Comparison of ENCODE assay signal across 25 mouse cellular contexts in the genomic region with DNA sequence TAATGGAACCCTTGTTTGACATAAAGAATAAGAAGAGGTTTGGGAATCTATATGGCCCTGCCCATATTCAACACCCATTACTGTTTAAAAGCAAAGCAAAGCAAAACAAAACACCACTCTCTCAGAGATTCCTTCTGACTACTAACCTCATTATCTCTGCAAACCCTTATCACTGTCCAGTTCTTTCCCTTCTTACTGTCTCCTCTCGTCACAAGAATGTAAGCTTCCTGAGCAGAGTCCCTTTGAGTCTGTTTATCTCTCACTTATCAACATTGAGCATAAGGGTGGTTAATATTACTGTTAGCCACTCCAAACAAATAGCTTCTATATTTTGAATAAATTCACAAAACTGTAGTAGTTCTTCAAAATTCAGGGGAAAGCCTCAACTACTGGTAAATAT. TPM values are rescaled to one million over a fixed set of nuclear protein-coding genes. Genes with fewer than 3 reads are reported as not detected.
DNase-seq lines count a peak whose midpoint lies in the region; ATAC-seq and TF ChIP-seq lines count a peak whose summit lies in the region.
"Had no signal": no experiment of that assay in that cellular context is flagged by ENCODE, and none has a peak within 500 bp of the region (broad histone marks: within the 10 kb centered on the region; RNA-seq: fewer than 3 reads in every experiment).

No protein-coding gene starts in this region.

- peaks cover 26% of the 10 kb centered on the region for H3K9me3 ChIP-seq in G1E (replicated peaks)
- H3K9me3 ChIP-seq: forebrain, embryonic 10.5 days; forebrain, embryonic 13.5 days; heart, embryonic 10.5 days; heart, embryonic 13.5 days had no signal

- no peaks in the 10 kb centered on the region for H3K27me3 ChIP-seq in G1E (ENCODE audit: insufficient read depth, low read length)
- H3K27me3 ChIP-seq: forebrain, embryonic 13.5 days; heart, embryonic 13.5 days had no signal

- H3K4me3 ChIP-seq in G1E (ENCODE audit: low read depth, low read length): no peak overlapping the region
- H3K4me3 ChIP-seq: forebrain, embryonic 10.5 days; forebrain, embryonic 13.5 days; heart, adult 2 months; heart, embryonic 10.5 days; heart, embryonic 13.5 days had no signal

- DNase-seq in 416B (ENCODE audit: low read depth) (peak; percentile 46), G1E (ENCODE audit: low spot score) (no peak)
- no peak for DNase-seq in cerebellum, postnatal 10 days
- DNase-seq in adrenal gland, adult 18-20 months (ENCODE audit: low spot score in 2 of 2): no peak
- DNase-seq: adrenal gland, adult 2 months; adrenal gland, postnatal 14 days; cerebellum, adult 11 months; cerebellum, adult 2 months; cerebellum, adult 9-11 months; cerebellum, postnatal 36 days; gastrocnemius, postnatal 10 days; gastrocnemius, postnatal 36 days; heart, adult 2 months; heart, postnatal 14 days; heart, postnatal 4 days had no signal

- H3K4me1 ChIP-seq in G1E (ENCODE audit: insufficient read depth, low read depth, low read length): no peaks in the 10 kb centered on the region
- H3K4me1 ChIP-seq: forebrain, embryonic 13.5 days had no signal

- H3K36me3 ChIP-seq in G1E (replicated peaks): no peaks in the 10 kb centered on the region
- H3K36me3 ChIP-seq: forebrain, embryonic 10.5 days; heart, embryonic 10.5 days; heart, embryonic 13.5 days had no signal

- no peak for TF ChIP-seq CTCF in G1E (IDR thresholded peaks at IDR 0.05; ENCODE audit: low read depth, low read length)

- ATAC-seq in G1E (ENCODE audit: extremely low read depth, insufficient number of reproducible peaks, low FRiP score, poor library complexity, severe bottlenecking): peak; percentile 49
- peak; percentile 78 for ATAC-seq in common myeloid progenitor, adult 5-6 weeks (replicated peaks; ENCODE audit: low read depth, poor library complexity, severe bottlenecking)
- ATAC-seq in megakaryocyte, adult 5-6 weeks (ENCODE audit: poor library complexity, severe bottlenecking): no peak
- ATAC-seq: forebrain, embryonic 13.5 days; forebrain, embryonic 16.5 days; hindbrain, postnatal 0 days; inflammation-experienced regulatory T-cells, adult 6 months; Patski had no signal

RNA-seq across cellular contexts. Expression of gene Dusp6, which starts 48.9 kb away (rescaled TPM):
- total RNA-seq in G1E (2014; fragmentation: Nextera tagmentation): not detected in 2 replicates
- total RNA-seq in G1E (2017): 0.27 TPM in 1 of 2 replicates, not detected in the other
- polyA plus RNA-seq in G1E (2012): not detected in 2 replicates
- 28.8 and 37.5 TPM in 2 replicates for total RNA-seq in common myeloid progenitor, adult 5-6 weeks (2017)
- 47.6 and 51.1 TPM in 2 replicates for total RNA-seq in megakaryocyte, adult 5-6 weeks (2015)
- total RNA-seq in megakaryocyte, adult 5-6 weeks (2017): 43.1 and 48.9 TPM in 2 replicates
- total RNA-seq in adrenal gland, adult 18-20 months (2021): 100 to 1,000 TPM; 102 to 235 TPM

Comparison
In these comparisons a context has a peak if more than half of its experiments do, and no peak if none do; other contexts are left out.
1. RNA of gene Dusp6, which starts 48.9 kb away (total RNA-seq): 102 to 235 TPM in adrenal gland, adult 18-20 months, 43.1 to 51.1 TPM in megakaryocyte, adult 5-6 weeks and 28.8 to 37.5 TPM in common myeloid progenitor, adult 5-6 weeks; 0.27 TPM in G1E; every median in the first group is over 10 times any median in the second.